Mouse (Mus musculus): ENCODE results near the gene Tspan32.

- TF ChIP-seq POLR2A (IDR thresholded peaks at IDR 0.05; ENCODE audit: low read depth, low read length), result no peak
- TF ChIP-seq CTCF (IDR thresholded peaks at IDR 0.05; ENCODE audit: extremely low read depth, insufficient read length, insufficient replicate concordance, low read depth, low read length), result no peak
Measured at GRCm38 (mm10) chr7:143057667-143058220, 52.9 kb downstream of the Tspan32 start.
